Mouse (Mus musculus) thymus, adult 2 months (tissue): ENCODE measurements around the gene Dysf.

Experiments used
- CTCF ChIP-seq: fragments of 200-500 bp; IDR thresholded peaks from 2 replicates; pipeline ENCODE4 v1.5.1; 2012; ENCODE audit warnings: mild to moderate bottlenecking, control low read depth, low read length, moderate library complexity, borderline replicate concordance; ENCODE audit not compliant: control insufficient read depth, poor library complexity, insufficient read depth; ENCODE audit errors: extremely low read depth
- POLR2A ChIP-seq: fragments of 200-500 bp; IDR thresholded peaks from 2 replicates; pipeline ENCODE4 v1.6.1; 2012; ENCODE audit warnings: mild to moderate bottlenecking, low read length, control low read depth, moderate library complexity; ENCODE audit not compliant: control insufficient read depth, poor library complexity, insufficient read depth; ENCODE audit errors: extremely low read depth

GRCm38 (mm10) chr6:84246979-84247378, 238.6 kb downstream of the Dysf start:
- TF ChIP-seq CTCF (no peak), POLR2A (no peak)
